Mouse (Mus musculus): ENCODE measurements around the gene Tsku. TPM values are rescaled to one million over a fixed set of nuclear protein-coding genes. Genes with fewer than 3 reads are reported as not detected.
A peak's percentile ranks its signal among the peaks of the same experiment; 100 is the strongest.

Tsku gene
- polyA plus RNA-seq, 1 experiment from 2014 or later, result 1.9 TPM

DNA sequence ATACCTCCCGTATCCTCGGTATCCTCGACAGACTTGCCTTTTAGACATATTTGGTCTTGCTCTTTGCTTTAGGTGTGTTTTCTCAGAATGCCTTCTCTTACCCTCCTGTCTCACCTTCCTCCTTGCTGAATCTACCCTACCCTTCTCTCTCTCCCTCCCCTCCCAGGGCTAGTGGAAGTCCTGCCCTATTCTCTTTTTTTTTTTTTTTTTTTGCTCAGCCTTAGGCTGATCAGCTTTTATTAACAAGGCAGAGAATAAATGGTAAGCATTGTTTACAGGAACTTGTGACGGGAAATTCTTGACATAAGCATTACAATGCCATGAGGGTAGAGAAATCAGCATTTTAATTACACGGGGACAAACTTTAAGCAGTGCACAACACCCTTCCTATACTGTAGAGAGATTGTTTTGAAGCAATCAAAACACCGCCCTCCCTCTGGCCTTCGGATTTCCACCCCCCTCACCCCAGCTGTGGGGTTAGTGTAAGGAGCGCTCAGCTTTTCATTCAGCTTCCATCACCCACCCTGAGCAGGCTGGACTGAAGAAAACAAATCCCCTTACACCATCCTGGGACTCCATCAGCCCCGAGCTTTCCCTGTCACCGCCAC is 8.7 kb upstream of the Tsku start:
- ATAC-seq (ENCODE audit: low read depth), result no peak
- Histone ChIP-seq H3K9ac (ENCODE audit: low read depth, low read length) (no peak overlapping the region), H3K4me3 (ENCODE audit: low read depth, low read length) (no peak overlapping the region), H3K27ac (ENCODE audit: low read length) (no peak overlapping the region), H3K4me2 (ENCODE audit: low read depth, low read length) (no peak overlapping the region), H3K36me3 (ENCODE audit: control insufficient read depth, insufficient read depth) (no peaks in the 10 kb centered on the region), H3K4me1 (ENCODE audit: control insufficient read depth, low read depth, low read length) (no peaks in the 10 kb centered on the region), H3K9me3 (replicated peaks; ENCODE audit: control insufficient read depth, low read length) (no peaks in the 10 kb centered on the region), H3K27me3 (ENCODE audit: control insufficient read depth, insufficient read depth, low read depth, low read length) (no peaks in the 10 kb centered on the region)
- 55% methylated on average over 10 of the region's 10 CpGs for WGBS (ENCODE audit: insufficient replicate concordance)

DNA sequence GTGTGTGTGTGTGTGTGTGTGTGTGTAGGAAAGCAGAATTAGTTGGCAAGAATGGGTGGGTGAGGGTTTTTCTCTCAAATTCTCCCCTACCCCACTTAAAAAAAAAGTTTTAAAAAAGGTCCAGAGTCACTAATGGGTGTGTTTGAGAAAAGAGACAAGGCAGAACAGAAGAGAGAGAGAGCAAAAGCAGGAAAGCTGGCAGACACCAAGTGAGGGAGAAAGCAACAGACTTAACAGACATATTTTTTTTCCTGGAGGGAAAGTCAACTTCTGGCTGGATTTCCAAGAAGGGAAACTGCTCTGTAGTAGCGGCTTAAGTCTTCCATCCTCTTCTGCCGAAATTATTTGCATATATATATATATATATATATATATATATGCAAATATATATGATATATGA is 534 bp upstream of the Tsku start:
- no peaks in the 10 kb centered on the region for H3K9me3 ChIP-seq (replicated peaks; ENCODE audit: control insufficient read depth, low read length)
- no peak for ATAC-seq (ENCODE audit: low read depth)
- no peak overlapping the region for H3K9ac ChIP-seq (ENCODE audit: low read depth, low read length)
- no peak overlapping the region for H3K27ac ChIP-seq (ENCODE audit: low read length)
- H3K4me1 ChIP-seq (ENCODE audit: control insufficient read depth, low read depth, low read length), result no peaks in the 10 kb centered on the region
- H3K27me3 ChIP-seq (ENCODE audit: control insufficient read depth, insufficient read depth, low read depth, low read length), result peaks cover 32% of the 10 kb centered on the region
- peak overlapping the region; percentile 60 for H3K4me3 ChIP-seq (ENCODE audit: low read depth, low read length)
- no peaks in the 10 kb centered on the region for H3K36me3 ChIP-seq (ENCODE audit: control insufficient read depth, insufficient read depth)
- peak overlapping the region; percentile 60 for H3K4me2 ChIP-seq (ENCODE audit: low read depth, low read length)
- WGBS (ENCODE audit: insufficient replicate concordance), result 27% methylated on average over 2 of the region's 2 CpGs

DNA sequence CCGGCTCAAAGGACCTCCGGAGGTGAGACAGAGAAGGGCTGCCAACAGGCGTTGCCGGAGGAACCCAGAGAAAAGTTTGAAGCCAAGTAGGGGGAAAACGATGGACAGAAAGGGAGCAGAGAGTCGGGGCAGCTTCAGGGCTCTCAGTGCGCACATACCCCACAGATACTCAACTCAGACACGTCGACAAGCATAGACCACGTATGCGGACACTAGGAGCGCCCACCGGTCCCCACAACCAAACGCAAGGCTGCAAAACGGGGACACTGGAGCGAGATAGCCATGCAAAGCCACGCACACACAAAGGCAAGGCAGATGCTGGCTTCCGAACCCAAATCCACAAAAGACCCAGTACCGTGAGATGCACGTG is 522 bp downstream of the Tsku start:
- H3K9me3 ChIP-seq (replicated peaks; ENCODE audit: control insufficient read depth, low read length), result no peaks in the 10 kb centered on the region
- H3K9ac ChIP-seq (ENCODE audit: low read depth, low read length), result peak overlapping the region; percentile 52
- no peaks in the 10 kb centered on the region for H3K36me3 ChIP-seq (ENCODE audit: control insufficient read depth, insufficient read depth)
- no peaks in the 10 kb centered on the region; the same call in 1 of the 2 replicates for H3K4me1 ChIP-seq (ENCODE audit: control insufficient read depth, low read depth, low read length)
- peak overlapping the region; percentile 60 for H3K4me2 ChIP-seq (ENCODE audit: low read depth, low read length)
- peak overlapping the region; percentile 60 for H3K4me3 ChIP-seq (ENCODE audit: low read depth, low read length)
- peak overlapping the region; percentile 50 for H3K27ac ChIP-seq (ENCODE audit: low read length)
- no peak for ATAC-seq (ENCODE audit: low read depth)
- peaks cover 32% of the 10 kb centered on the region for H3K27me3 ChIP-seq (ENCODE audit: control insufficient read depth, insufficient read depth, low read depth, low read length)
- under 1% methylated on average over 20 of the region's 20 CpGs for WGBS (ENCODE audit: insufficient replicate concordance)

DNA sequence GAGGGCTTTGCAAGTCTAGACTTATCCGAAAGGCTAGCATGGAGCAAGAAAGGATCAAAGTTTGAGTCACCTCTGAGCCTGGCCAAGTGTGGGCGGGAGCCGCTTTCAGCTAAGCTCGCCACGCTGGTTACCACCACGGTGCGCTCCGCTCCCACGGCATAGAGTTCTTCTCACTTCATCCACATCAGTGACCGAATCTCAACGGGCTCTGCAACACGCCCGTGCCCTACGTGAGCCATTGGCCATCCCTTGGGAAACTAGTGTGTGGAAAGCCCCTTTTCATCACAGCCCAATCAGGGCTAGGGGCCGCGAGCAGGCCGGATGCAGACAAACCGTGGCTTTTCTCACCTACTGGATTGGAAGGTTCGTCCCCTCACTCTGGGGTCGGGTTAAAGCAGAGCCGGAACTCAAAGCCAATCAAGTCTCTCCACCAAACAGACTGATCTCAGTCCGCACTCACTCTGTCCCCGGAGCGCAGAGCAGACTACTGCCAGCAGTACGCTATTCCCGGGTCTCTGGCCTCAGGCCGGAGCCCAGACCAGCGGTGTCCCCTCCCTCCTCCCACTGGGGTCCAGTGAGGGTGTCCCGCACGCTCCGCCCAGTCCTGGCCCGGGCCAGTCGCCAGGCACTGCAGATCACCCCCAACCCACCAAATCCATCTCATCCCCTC is 1.0 kb downstream of the Tsku start:
- 4% methylated on average over 33 of the region's 33 CpGs for WGBS (ENCODE audit: insufficient replicate concordance)

DNA sequence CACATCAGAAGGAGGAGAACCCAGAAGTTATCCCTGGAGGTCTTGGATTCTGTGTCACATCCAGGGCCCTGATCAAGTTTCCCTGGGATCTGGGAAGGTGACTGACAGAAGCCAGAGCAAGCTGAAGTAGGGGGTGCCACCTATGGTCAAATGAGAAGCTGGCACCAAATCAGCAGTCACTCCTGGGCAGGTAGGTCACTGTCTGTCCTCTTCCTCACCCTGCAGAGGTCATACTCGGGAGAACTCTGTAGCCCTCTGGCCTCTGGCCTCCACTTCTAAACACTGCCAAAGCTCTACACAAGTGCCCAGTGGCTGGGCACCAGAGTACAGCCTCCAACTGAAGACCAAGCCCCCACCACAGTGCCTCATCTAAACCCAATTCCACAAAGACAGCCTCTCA is 3.1 kb downstream of the Tsku start:
- no peaks in the 10 kb centered on the region for H3K9me3 ChIP-seq (replicated peaks; ENCODE audit: control insufficient read depth, low read length)
- H3K4me2 ChIP-seq (ENCODE audit: low read depth, low read length), result no peak overlapping the region
- H3K27ac ChIP-seq (ENCODE audit: low read length), result no peak overlapping the region
- H3K4me3 ChIP-seq (ENCODE audit: low read depth, low read length), result no peak overlapping the region
- 47% methylated on average over 1 of the region's 1 CpGs for WGBS (ENCODE audit: insufficient replicate concordance)
- H3K9ac ChIP-seq (ENCODE audit: low read depth, low read length), result no peak overlapping the region
- no peak for ATAC-seq (ENCODE audit: low read depth)
- H3K4me1 ChIP-seq (ENCODE audit: control insufficient read depth, low read depth, low read length), result peaks cover 8% of the 10 kb centered on the region
- no peaks in the 10 kb centered on the region for H3K36me3 ChIP-seq (ENCODE audit: control insufficient read depth, insufficient read depth)
- H3K27me3 ChIP-seq (ENCODE audit: control insufficient read depth, insufficient read depth, low read depth, low read length), result peaks cover 32% of the 10 kb centered on the region

More for the DNA sequence above, 1.0 kb downstream of the Tsku start:
- no peaks in the 10 kb centered on the region for H3K36me3 ChIP-seq (ENCODE audit: control insufficient read depth, insufficient read depth)
- 0 out of 2 replicates have a peak overlapping the region, but pooled peaks have one; percentile 12 for H3K27ac ChIP-seq (ENCODE audit: low read length)
- peak overlapping the region; percentile 52 for H3K9ac ChIP-seq (ENCODE audit: low read depth, low read length)
- peaks cover 2% of the 10 kb centered on the region for H3K4me1 ChIP-seq (ENCODE audit: control insufficient read depth, low read depth, low read length)
- no peaks in the 10 kb centered on the region for H3K9me3 ChIP-seq (replicated peaks; ENCODE audit: control insufficient read depth, low read length)
- peak overlapping the region; percentile 60 for H3K4me2 ChIP-seq (ENCODE audit: low read depth, low read length)
- peaks cover 32% of the 10 kb centered on the region for H3K27me3 ChIP-seq (ENCODE audit: control insufficient read depth, insufficient read depth, low read depth, low read length)
- H3K4me3 ChIP-seq (ENCODE audit: low read depth, low read length), result peak overlapping the region; percentile 60
- peak; percentile 60 for ATAC-seq (ENCODE audit: low read depth)

DNA sequence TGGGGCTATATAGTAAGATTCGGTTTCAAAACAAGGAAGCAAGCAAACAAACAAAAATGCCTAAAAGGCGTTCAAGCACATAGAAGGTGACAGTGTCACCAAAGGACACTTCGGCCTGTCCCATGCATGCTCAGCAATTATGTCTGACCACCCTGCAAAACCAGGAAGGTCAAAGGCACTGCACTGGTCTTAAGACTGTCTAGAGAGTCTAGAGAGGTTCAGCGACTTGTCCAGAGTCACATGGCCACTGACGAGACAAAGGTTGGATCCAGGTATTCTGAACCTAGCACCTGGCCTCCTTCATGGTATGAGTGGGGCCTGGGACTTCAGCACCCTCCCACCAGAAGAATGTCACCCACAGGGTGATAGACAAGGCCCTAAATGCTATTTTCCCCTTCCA is 3.8 kb downstream of the Tsku start:
- H3K27me3 ChIP-seq (ENCODE audit: control insufficient read depth, insufficient read depth, low read depth, low read length), result peaks cover 31% of the 10 kb centered on the region
- ATAC-seq (ENCODE audit: low read depth), result no peak
- no peak overlapping the region for H3K4me3 ChIP-seq (ENCODE audit: low read depth, low read length)
- H3K4me1 ChIP-seq (ENCODE audit: control insufficient read depth, low read depth, low read length), result peaks cover 8% of the 10 kb centered on the region
- H3K9ac ChIP-seq (ENCODE audit: low read depth, low read length), result no peak overlapping the region
- no peaks in the 10 kb centered on the region for H3K9me3 ChIP-seq (replicated peaks; ENCODE audit: control insufficient read depth, low read length)
- H3K4me2 ChIP-seq (ENCODE audit: low read depth, low read length), result no peak overlapping the region
- H3K27ac ChIP-seq (ENCODE audit: low read length), result no peak overlapping the region
- 60% methylated on average over 5 of the region's 5 CpGs for WGBS (ENCODE audit: insufficient replicate concordance)
- no peaks in the 10 kb centered on the region for H3K36me3 ChIP-seq (ENCODE audit: control insufficient read depth, insufficient read depth)

DNA sequence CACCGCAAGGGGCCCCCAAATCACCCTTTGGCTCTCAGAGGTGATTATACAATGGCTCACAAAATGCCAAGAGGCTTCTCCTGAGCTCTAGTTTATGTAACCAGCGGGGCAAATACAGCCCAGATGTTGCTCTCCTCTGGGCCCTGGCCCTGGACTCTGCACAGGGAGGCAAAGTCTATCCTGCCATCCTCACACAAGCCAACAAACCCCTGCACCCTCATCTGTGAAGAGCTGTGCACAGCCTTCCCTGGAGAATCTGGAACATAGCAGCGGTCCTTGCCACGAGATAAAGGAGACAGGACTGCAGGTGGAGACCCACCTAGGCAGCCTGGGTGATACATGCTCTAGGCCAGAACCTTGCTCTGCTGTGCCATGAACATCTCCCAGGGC is 6.2 kb downstream of the Tsku start:
- 50% methylated on average over 4 of the region's 4 CpGs for WGBS (ENCODE audit: insufficient replicate concordance)
- ATAC-seq (ENCODE audit: low read depth), result peak; percentile 76
- no peaks in the 10 kb centered on the region for H3K9me3 ChIP-seq (replicated peaks; ENCODE audit: control insufficient read depth, low read length)
- H3K4me1 ChIP-seq (ENCODE audit: control insufficient read depth, low read depth, low read length), result peaks cover 8% of the 10 kb centered on the region
- H3K4me3 ChIP-seq (ENCODE audit: low read depth, low read length), result no peak overlapping the region
- no peak overlapping the region for H3K4me2 ChIP-seq (ENCODE audit: low read depth, low read length)
- no peak overlapping the region for H3K9ac ChIP-seq (ENCODE audit: low read depth, low read length)
- H3K27me3 ChIP-seq (ENCODE audit: control insufficient read depth, insufficient read depth, low read depth, low read length), result peaks cover 10% of the 10 kb centered on the region
- H3K27ac ChIP-seq (ENCODE audit: low read length), result no peak overlapping the region
- H3K36me3 ChIP-seq (ENCODE audit: control insufficient read depth, insufficient read depth), result no peaks in the 10 kb centered on the region; the same call in 1 of the 2 replicates

DNA sequence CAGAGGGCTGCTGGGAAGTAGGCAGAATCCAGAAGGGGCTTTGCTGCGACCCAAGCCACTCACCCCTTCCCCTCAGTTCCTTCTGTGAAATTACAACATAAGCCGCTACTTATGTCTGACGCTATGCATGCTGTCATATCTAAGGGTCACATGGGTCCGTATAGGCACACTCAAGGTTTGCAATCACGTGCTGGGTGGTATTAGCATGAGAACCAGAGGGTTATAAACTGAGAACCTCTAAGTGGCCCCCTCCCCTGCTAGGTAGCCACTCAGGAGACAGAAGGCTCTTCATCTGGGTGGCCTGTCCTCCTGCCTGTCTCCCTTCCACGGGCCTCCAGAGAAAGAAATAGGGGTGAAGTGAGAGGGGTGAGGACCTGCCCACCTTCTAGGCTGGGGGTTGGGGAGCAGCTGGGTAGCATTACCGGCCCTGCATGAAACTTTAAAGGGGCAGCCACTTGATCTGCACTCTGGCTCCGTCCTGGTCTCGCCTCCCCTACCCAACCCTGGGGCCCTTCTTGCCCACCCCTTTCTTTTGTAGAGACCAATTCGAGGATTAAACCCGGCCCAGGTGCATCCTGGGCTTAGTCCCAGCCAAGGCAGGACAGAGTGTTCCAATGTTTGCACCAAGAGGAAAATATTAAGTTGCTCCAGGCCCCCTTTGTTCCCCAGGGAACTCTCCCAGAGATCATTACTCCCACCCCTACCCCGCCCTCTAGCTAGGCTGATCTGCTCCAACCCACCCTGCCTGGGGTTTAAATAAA is 6.8 kb downstream of the Tsku start:
- Histone ChIP-seq H3K4me2 (ENCODE audit: low read depth, low read length) (no peak overlapping the region), H3K9me3 (replicated peaks; ENCODE audit: control insufficient read depth, low read length) (no peaks in the 10 kb centered on the region), H3K27me3 (ENCODE audit: control insufficient read depth, insufficient read depth, low read depth, low read length) (peaks cover 4% of the 10 kb centered on the region), H3K36me3 (ENCODE audit: control insufficient read depth, insufficient read depth) (no peaks in the 10 kb centered on the region; the same call in 1 of the 2 replicates), H3K4me3 (ENCODE audit: low read depth, low read length) (no peak overlapping the region), H3K9ac (ENCODE audit: low read depth, low read length) (no peak overlapping the region), H3K27ac (ENCODE audit: low read length) (no peak overlapping the region), H3K4me1 (ENCODE audit: control insufficient read depth, low read depth, low read length) (peaks cover 8% of the 10 kb centered on the region)
- WGBS (ENCODE audit: insufficient replicate concordance), result 47% methylated on average over 12 of the region's 12 CpGs
- no peak for ATAC-seq (ENCODE audit: low read depth)

DNA sequence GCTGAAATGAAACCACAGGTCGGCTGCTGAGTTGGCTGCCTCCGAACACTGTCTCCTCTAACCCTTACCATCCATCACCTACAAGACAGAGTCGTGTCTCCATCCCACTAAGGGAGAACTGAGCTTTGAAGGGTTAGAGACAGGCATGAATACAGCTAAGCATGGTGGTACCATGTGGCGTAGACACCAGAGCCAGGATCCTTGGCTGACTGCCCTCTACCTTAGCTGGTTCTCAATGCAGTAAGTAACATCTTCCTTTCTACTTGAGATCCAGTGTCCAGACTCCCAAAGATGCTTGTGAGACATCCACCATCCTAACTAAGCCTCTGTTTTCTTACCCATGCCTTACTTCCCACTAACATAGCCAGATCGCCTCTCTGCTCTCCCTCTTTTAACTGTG is 7.5 kb downstream of the Tsku start:
- Histone ChIP-seq H3K4me2 (ENCODE audit: low read depth, low read length) (no peak overlapping the region), H3K9me3 (replicated peaks; ENCODE audit: control insufficient read depth, low read length) (no peaks in the 10 kb centered on the region), H3K4me3 (ENCODE audit: low read depth, low read length) (no peak overlapping the region), H3K36me3 (ENCODE audit: control insufficient read depth, insufficient read depth) (no peaks in the 10 kb centered on the region; the same call in 1 of the 2 replicates), H3K27me3 (ENCODE audit: control insufficient read depth, insufficient read depth, low read depth, low read length) (0 out of 2 replicates have a peak, but pooled peaks cover 2% of the 10 kb centered on the region), H3K4me1 (ENCODE audit: control insufficient read depth, low read depth, low read length) (peaks cover 8% of the 10 kb centered on the region), H3K27ac (ENCODE audit: low read length) (no peak overlapping the region), H3K9ac (ENCODE audit: low read depth, low read length) (no peak overlapping the region)
- 61% methylated on average over 5 of the region's 5 CpGs for WGBS (ENCODE audit: insufficient replicate concordance)
- ATAC-seq (ENCODE audit: low read depth), result no peak
